Mouse (Mus musculus) ES-Bruce4 (cell line): Measurements from ENCODE around the gene Col13a1. TPM values are rescaled to one million over a fixed set of nuclear protein-coding genes. Genes with fewer than 3 reads are reported as not detected.

ENCODE experiments used
- H3K27ac ChIP-seq: 2 replicates; pipeline ENCODE4 v1.5.1; 2012; ENCODE audit warnings: low read length, inconsistent platforms; ENCODE audit not compliant: insufficient read depth
- H3K27me3 ChIP-seq: 2 replicates; pipeline ENCODE4 v1.6.1; 2012; ENCODE audit warnings: mild to moderate bottlenecking, low read length, inconsistent platforms; ENCODE audit not compliant: control insufficient read depth, poor library complexity, insufficient read depth, severe bottlenecking
- H3K36me3 ChIP-seq: 2 replicates; pipeline ENCODE4 v1.6.1; 2012; ENCODE audit warnings: inconsistent platforms, mild to moderate bottlenecking, low read length, moderate library complexity; ENCODE audit not compliant: control insufficient read depth, poor library complexity, insufficient read depth, severe bottlenecking
- H3K4me1 ChIP-seq: one replicate; pipeline ENCODE4 v1.8.1; 2011; ENCODE audit warnings: low read length; ENCODE audit not compliant: control insufficient read depth, insufficient read depth
- H3K4me3 ChIP-seq: 2 replicates; pipeline ENCODE4 v1.5.1; 2011; ENCODE audit warnings: low read depth, mild to moderate bottlenecking, low read length
- H3K9ac ChIP-seq: 2 replicates; pipeline ENCODE4 v1.6.1; 2012; ENCODE audit warnings: low read depth, mild to moderate bottlenecking, inconsistent platforms; ENCODE audit not compliant: poor library complexity, severe bottlenecking
- H3K9me3 ChIP-seq: replicated peaks from 2 replicates; pipeline ENCODE4 v1.6.1; 2012; ENCODE audit warnings: mild to moderate bottlenecking, low read length, inconsistent platforms; ENCODE audit not compliant: control insufficient read depth, poor library complexity, insufficient read depth, severe bottlenecking
- CTCF ChIP-seq: IDR thresholded peaks from one replicate; pipeline ENCODE4 v1.8.1; 2011; ENCODE audit warnings: low read depth, low read length
- EP300 ChIP-seq: IDR thresholded peaks from 2 replicates; pipeline ENCODE4 v1.6.1; 2011; ENCODE audit warnings: low read depth, low read length; ENCODE audit not compliant: insufficient read depth
- POLR2A ChIP-seq: IDR thresholded peaks from one replicate; pipeline ENCODE4 v1.8.1; 2011; ENCODE audit warnings: low read length; ENCODE audit not compliant: insufficient read depth
- polyA plus RNA-seq: library from polyadenylated mRNA; stranded (reverse); fragments of >200 nt; gene quantifications from 2 replicates; pipeline ENCODE4 v1.2.4, GENCODE M21; 2011; ENCODE audit warnings: low read depth; ENCODE audit not compliant: missing spikeins, insufficient read depth, insufficient read length

Gene Col13a1
- polyA plus RNA-seq, 1 experiment = 1.0 TPM

- H3K4me3 ChIP-seq = no peak overlapping the region
- no peaks in the 10 kb centered on the region for H3K36me3 ChIP-seq
- no peak overlapping the region for H3K27ac ChIP-seq
- no peak overlapping the region for H3K9ac ChIP-seq
- H3K4me1 ChIP-seq = peaks cover 5% of the 10 kb centered on the region
- TF ChIP-seq CTCF = no peak
- no peak for TF ChIP-seq POLR2A
- no peak for TF ChIP-seq EP300
- H3K9me3 ChIP-seq = no peaks in the 10 kb centered on the region
- no peaks in the 10 kb centered on the region for H3K27me3 ChIP-seq
Measured at GRCm38 (mm10) chr10:61823731-61824115, 155.2 kb downstream of the Col13a1 start.

- no peak overlapping the region for H3K9ac ChIP-seq
- H3K4me1 ChIP-seq = peaks cover 5% of the 10 kb centered on the region
- TF ChIP-seq CTCF (no peak), POLR2A (no peak), EP300 (no peak)
- no peak overlapping the region for H3K27ac ChIP-seq
- no peaks in the 10 kb centered on the region for H3K36me3 ChIP-seq
- no peaks in the 10 kb centered on the region for H3K9me3 ChIP-seq
- no peaks in the 10 kb centered on the region for H3K27me3 ChIP-seq
- no peak overlapping the region for H3K4me3 ChIP-seq
Measured at GRCm38 (mm10) chr10:61822968-61823730, 155.8 kb downstream of the Col13a1 start.

- no peak for TF ChIP-seq EP300
- TF ChIP-seq POLR2A = no peak
- TF ChIP-seq CTCF = peak; percentile 83
- H3K27ac ChIP-seq = no peak overlapping the region
- no peak overlapping the region for H3K4me3 ChIP-seq
- no peaks in the 10 kb centered on the region for H3K9me3 ChIP-seq
- no peaks in the 10 kb centered on the region for H3K27me3 ChIP-seq
- H3K4me1 ChIP-seq = no peaks in the 10 kb centered on the region
- no peaks in the 10 kb centered on the region for H3K36me3 ChIP-seq
- H3K9ac ChIP-seq = no peak overlapping the region
Measured at GRCm38 (mm10) chr10:61820050-61820449, 158.9 kb downstream of the Col13a1 start.

- TF ChIP-seq POLR2A (no peak), CTCF (no peak), EP300 (no peak)
- no peaks in the 10 kb centered on the region for H3K9me3 ChIP-seq
- no peaks in the 10 kb centered on the region for H3K4me1 ChIP-seq
- no peak overlapping the region for H3K4me3 ChIP-seq
- no peak overlapping the region for H3K9ac ChIP-seq
- H3K27me3 ChIP-seq = no peaks in the 10 kb centered on the region
- no peaks in the 10 kb centered on the region for H3K36me3 ChIP-seq
- no peak overlapping the region for H3K27ac ChIP-seq
Measured at GRCm38 (mm10) chr10:61811987-61812386, 166.9 kb downstream of the Col13a1 start.

GRCm38 (mm10) chr10:61798133-61798576 lies 180.8 kb downstream of the Col13a1 start:
- Histone ChIP-seq H3K4me1 (no peaks in the 10 kb centered on the region), H3K9ac (no peak overlapping the region), H3K4me3 (no peak overlapping the region), H3K9me3 (no peaks in the 10 kb centered on the region; the same call in 1 of the 2 replicates), H3K27me3 (no peaks in the 10 kb centered on the region), H3K36me3 (no peaks in the 10 kb centered on the region), H3K27ac (no peak overlapping the region)
- TF ChIP-seq POLR2A (no peak), EP300 (no peak), CTCF (no peak)

GRCm38 (mm10) chr10:61795458-61795857 lies 183.4 kb downstream of the Col13a1 start:
- Histone ChIP-seq H3K4me1 (no peaks in the 10 kb centered on the region), H3K27me3 (no peaks in the 10 kb centered on the region), H3K9me3 (no peaks in the 10 kb centered on the region), H3K27ac (no peak overlapping the region), H3K4me3 (no peak overlapping the region), H3K9ac (no peak overlapping the region), H3K36me3 (no peaks in the 10 kb centered on the region)
- TF ChIP-seq CTCF = no peak
- no peak for TF ChIP-seq POLR2A
- TF ChIP-seq EP300 = no peak
